Mouse (Mus musculus): ENCODE data around the gene Anln. TPM values are rescaled to one million over a fixed set of nuclear protein-coding genes. Genes with fewer than 3 reads are reported as not detected.
"Not testable (repeated sequence)": the region's sequence is repeated elsewhere in the genome, so short reads cannot be mapped to it uniquely, and the experiment has no call there.

The Anln gene
- polyA plus RNA-seq, 1 experiment from 2014 or later: 4.5 TPM

DNA sequence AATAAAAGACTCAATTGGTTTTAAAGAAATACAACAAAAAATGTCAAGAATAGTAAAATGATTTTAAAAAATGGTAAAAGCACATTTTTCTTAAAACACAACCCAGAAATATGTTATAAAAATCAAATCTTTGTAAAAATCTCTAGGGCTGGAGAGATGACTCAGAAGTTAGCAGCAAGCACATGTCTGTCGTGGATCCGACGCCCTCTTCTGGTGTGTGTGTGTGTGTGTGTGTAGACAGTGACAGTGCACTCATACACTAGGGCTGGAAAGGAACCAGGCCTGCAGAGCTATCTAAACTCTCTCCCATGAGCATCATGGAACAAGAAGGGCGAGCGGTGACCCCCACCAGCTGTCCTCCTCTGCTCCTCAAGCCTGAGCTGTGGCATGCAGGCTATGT lies 35.5 kb downstream of the Anln start:
- WGBS: 95% methylated on average over 5 of the region's 5 CpGs
- ATAC-seq (replicated peaks): no peak
- Histone ChIP-seq H3K27me3 (replicated peaks) (no peaks in the 10 kb centered on the region), H3K9ac (no peak overlapping the region), H3K9me3 (no peaks in the 10 kb centered on the region), H3K36me3 (replicated peaks) (no peaks in the 10 kb centered on the region), H3K4me2 (no peak overlapping the region), H3K27ac (no peak overlapping the region), H3K4me3 (no peak overlapping the region), H3K4me1 (no peaks in the 10 kb centered on the region)

DNA sequence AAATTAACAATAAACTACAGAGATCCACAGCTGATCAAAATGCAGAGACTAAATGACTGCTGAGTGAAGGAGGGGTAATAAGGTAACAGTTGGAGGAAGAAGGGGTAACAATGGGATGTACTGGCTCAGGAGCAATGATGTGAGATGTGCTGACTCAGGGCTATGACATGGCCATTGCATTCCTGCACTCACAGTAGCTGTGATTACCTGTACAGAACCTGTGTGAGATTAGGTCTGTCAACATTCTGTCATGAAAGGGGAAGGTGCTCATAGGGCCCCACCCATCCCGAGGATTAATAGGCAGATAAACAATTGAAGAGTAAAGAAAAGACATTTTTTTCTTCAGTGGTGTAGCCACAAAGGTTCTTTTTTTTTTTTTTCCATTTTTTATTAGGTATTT lies 48.7 kb downstream of the Anln start:
- no peak overlapping the region for H3K27ac ChIP-seq
- no peaks in the 10 kb centered on the region for H3K36me3 ChIP-seq (replicated peaks)
- no peak overlapping the region for H3K9ac ChIP-seq
- WGBS: 96% methylated on average over 1 of the region's 1 CpGs
- H3K4me1 ChIP-seq: no peaks in the 10 kb centered on the region
- ATAC-seq (replicated peaks): no peak
- H3K27me3 ChIP-seq (replicated peaks): no peaks in the 10 kb centered on the region
- H3K4me2 ChIP-seq: no peak overlapping the region
- H3K4me3 ChIP-seq: no peak overlapping the region
- H3K9me3 ChIP-seq: no peaks in the 10 kb centered on the region

DNA sequence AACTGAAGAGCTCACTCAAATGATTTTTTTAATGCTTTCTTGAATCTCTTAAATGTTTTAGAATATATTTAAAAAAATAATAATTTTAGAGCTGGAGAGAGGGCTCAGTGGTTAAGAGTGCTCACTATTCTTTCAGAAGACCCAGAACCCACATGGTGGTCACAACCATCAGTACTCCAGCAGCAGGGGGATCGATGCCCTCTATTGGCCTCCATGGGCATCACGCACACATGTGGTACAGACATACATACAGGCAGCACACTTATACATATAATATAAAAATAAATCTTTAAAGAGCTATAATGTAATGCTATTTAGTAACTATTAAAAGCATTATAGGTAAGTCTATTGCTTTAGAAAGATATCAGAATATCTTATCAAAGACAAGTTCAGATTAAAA lies 51.8 kb downstream of the Anln start:
- H3K4me2 ChIP-seq: no peak overlapping the region
- ATAC-seq (replicated peaks): no peak
- H3K27ac ChIP-seq: no peak overlapping the region
- H3K27me3 ChIP-seq (replicated peaks): no peaks in the 10 kb centered on the region
- H3K4me3 ChIP-seq: no peak overlapping the region
- WGBS: 98% methylated on average over 2 of the region's 2 CpGs
- no peak overlapping the region for H3K9ac ChIP-seq
- H3K4me1 ChIP-seq: no peaks in the 10 kb centered on the region
- H3K9me3 ChIP-seq: no peaks in the 10 kb centered on the region
- no peaks in the 10 kb centered on the region for H3K36me3 ChIP-seq (replicated peaks)

DNA sequence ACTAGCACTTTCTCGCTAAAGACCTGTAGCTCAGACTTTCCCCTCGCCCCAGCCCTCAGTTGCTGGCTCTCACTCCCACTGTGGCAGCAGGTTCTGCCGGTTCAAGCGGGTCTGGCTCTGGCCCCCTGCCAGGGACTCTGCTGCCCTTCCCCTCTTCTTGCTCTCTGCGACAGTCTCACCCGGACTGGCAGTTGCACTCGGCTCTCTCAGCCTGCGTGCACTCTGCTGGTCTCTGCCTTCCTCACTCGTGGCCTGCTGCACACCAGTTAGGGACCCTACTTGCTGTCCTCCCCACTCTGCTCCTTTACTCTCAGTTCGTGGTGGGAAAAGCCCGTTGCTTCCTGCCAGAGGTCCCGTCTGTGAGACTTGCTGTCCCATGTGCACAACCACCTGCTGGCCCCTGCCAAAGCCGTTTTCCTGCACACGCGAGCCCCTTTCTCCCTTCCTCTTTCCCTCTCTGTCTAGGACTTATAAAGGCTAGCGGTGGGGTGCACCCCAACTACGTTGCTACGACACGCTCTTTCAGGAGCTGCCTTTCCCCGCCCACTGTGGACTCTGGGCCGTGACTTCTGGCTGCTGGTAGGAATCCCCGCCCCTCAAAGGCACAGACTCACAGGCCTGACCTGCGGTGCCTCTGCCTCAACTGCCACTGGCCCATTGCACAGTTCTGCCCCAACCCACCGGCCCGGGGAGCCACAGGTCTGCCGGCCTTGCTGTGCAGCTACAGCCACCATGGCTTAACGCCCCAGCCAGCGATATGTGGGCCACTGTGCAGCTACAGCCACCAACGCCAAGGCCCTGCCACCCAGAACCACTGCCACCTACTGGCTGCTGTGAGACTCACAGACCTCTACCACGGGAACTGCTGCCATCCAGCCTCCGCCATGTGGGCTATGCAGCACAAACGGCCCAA lies 61.3 kb downstream of the Anln start:
- Histone ChIP-seq H3K4me1 (peaks cover 11% of the 10 kb centered on the region), H3K36me3 (replicated peaks) (no peaks in the 10 kb centered on the region), H3K9ac (peak overlapping the region; percentile 57), H3K4me3 (peak overlapping the region; percentile 48), H3K4me2 (peak overlapping the region; percentile 82), H3K27ac (no peak overlapping the region), H3K27me3 (replicated peaks) (no peaks in the 10 kb centered on the region), H3K9me3 (no peaks in the 10 kb centered on the region)
- under 1% methylated on average over 32 of the region's 32 CpGs for WGBS
- ATAC-seq (replicated peaks): peak; percentile 97

DNA sequence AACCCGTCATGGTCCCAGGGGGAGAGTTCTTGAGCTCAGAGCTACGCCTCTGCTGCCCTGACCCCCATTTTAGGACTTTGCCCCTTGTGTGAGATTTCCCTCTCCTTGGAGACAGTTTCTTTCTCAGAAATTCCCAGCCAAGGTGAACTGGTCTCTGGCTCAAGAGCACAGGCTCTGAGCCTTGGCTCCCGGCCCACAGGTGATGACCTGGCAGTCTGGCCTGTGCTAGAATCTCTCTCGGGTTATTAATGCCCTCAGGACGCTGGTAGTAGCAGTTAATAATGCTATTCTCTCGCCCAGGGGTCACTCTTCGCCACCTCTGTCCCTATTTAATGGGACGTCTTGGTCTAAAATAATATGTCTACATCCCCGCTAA lies 61.9 kb downstream of the Anln start:
- no peaks in the 10 kb centered on the region for H3K36me3 ChIP-seq (replicated peaks)
- 0 out of 2 replicates have a peak, but pooled peaks have one; percentile 4 for ATAC-seq (replicated peaks)
- no peaks in the 10 kb centered on the region for H3K9me3 ChIP-seq
- peak overlapping the region; percentile 82 for H3K4me2 ChIP-seq
- WGBS: 13% methylated on average over 9 of the region's 9 CpGs
- peak overlapping the region; percentile 57; the same call in 1 of the 2 replicates for H3K9ac ChIP-seq
- no peaks in the 10 kb centered on the region for H3K27me3 ChIP-seq (replicated peaks)
- H3K4me3 ChIP-seq: peak overlapping the region; percentile 48
- peaks cover 11% of the 10 kb centered on the region for H3K4me1 ChIP-seq
- H3K27ac ChIP-seq: no peak overlapping the region

DNA sequence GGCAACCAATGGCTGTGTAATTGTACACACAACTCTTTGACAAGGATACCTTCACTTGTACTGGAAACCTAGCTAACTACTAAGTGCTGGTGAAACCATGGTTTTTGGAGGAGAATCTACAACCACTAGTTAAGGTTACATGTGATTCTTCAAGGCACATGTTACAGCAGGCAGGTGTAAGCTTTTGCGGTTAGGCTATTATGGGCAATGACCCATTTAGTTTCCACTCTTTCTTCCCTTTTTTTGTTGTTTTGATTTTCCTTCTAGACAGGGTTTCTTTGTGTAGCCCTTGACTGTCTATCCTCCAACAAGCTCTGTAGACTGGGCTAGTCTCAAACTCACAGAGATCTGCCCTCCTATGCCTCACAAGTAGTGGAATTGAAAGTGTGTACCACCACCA lies 64.4 kb downstream of the Anln start:
- WGBS: 97% methylated on average over 1 of the region's 1 CpGs

DNA sequence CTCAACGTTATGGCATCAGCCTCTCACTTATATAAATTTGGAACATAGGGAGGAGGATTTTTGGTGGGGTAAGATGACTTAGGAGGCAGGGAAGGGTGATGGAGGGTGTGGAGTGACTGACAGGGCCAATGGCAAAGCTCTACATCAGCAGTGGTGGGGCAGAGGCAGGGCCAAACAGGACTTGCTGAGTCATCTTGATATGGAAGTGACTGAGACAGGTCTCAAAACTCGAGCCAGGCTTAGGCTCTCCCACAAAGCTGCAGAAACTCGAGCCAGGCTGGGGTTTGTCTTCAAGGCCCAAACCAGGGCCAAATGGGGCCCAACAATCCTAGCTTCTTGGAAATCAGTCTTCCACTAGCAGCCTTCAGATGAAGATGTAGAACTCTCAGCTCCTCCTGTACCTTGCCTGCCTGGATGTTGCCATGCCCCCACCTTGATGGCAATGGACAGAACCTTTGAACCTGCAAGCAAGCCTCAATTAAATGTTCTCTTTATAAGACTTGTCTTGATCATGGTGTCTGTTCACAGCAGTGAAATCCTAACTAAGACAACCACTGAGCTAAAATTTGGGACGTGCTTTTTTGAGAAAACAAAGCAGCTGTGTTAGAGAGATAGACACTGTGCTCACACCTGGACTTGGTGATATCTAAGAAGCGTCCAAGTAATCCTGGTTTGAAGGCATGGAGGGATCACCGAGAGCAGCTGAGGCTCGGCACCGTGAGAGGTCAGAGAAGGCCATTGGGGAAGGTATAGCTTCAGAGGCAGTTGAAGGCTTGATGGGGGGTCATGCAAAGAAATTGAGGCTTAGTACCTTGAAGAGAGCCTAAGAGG lies 66.4 kb downstream of the Anln start:
- no peak overlapping the region for H3K9ac ChIP-seq
- peaks cover 7% of the 10 kb centered on the region for H3K4me1 ChIP-seq
- no peaks in the 10 kb centered on the region for H3K27me3 ChIP-seq (replicated peaks)
- WGBS: 81% methylated on average over 8 of the region's 8 CpGs
- no peak for ATAC-seq (replicated peaks)
- no peak overlapping the region for H3K4me3 ChIP-seq
- H3K4me2 ChIP-seq: no peak overlapping the region
- no peaks in the 10 kb centered on the region for H3K9me3 ChIP-seq
- no peaks in the 10 kb centered on the region for H3K36me3 ChIP-seq (replicated peaks)
- no peak overlapping the region for H3K27ac ChIP-seq

More for the DNA sequence above, 64.4 kb downstream of the Anln start:
- Histone ChIP-seq H3K4me3 (no peak overlapping the region), H3K9ac (no peak overlapping the region), H3K4me2 (no peak overlapping the region), H3K4me1 (peaks cover 11% of the 10 kb centered on the region), H3K27ac (no peak overlapping the region), H3K9me3 (no peaks in the 10 kb centered on the region), H3K36me3 (replicated peaks) (no peaks in the 10 kb centered on the region), H3K27me3 (replicated peaks) (no peaks in the 10 kb centered on the region)
- ATAC-seq (replicated peaks): no peak

DNA sequence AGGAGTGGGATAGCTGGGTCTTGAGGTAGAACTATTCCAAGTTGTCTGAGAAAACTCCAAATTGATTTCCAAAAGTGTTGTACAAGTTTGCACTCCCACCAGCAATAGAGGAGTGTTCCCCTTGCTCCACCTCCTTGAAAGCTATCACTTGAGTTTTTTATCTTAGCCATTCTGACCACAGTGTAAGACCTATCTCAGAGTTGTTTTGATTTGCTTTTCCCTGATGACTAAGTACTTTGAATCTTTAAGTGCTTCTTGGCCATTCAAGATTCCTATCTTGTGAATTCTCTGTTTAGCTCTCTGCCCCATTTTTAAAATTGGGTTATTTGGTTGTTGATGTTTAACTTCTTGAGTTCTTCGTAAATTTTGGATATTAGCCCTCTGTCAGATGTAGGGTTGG lies 69.9 kb downstream of the Anln start:
- no peak overlapping the region for H3K27ac ChIP-seq
- no peaks in the 10 kb centered on the region for H3K27me3 ChIP-seq (replicated peaks)
- no peak overlapping the region for H3K4me3 ChIP-seq
- H3K36me3 ChIP-seq (replicated peaks): no peaks in the 10 kb centered on the region
- no peak overlapping the region for H3K9ac ChIP-seq
- no peaks in the 10 kb centered on the region for H3K9me3 ChIP-seq
- no peak overlapping the region for H3K4me2 ChIP-seq
- no peak for ATAC-seq (replicated peaks)
- 98% methylated on average over 1 of the region's 1 CpGs for WGBS
- no peaks in the 10 kb centered on the region for H3K4me1 ChIP-seq

DNA sequence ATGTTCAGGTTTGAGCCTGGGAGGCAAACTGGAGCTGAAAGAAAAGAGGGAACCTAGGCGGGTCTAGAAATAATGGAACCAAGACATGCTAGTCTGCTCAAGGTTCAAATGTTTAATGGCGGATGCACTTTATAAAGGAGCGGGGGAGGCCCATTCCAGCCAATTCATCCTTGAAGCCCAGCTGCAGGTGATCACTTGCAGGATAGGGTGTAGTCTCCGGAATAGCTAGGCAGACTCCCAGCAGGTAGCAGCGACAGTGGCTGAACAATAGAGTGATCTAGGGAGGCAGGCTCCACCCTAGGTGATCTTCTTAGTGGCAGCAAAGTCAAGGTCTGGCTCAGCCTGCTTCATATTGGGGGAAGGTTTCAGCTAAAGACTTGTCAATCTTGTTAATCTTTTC lies 72.9 kb downstream of the Anln start:
- H3K4me2 ChIP-seq; H3K9ac ChIP-seq; H3K27me3 ChIP-seq (replicated peaks); ATAC-seq (replicated peaks); H3K36me3 ChIP-seq (replicated peaks); H3K4me3 ChIP-seq; H3K4me1 ChIP-seq; H3K9me3 ChIP-seq; H3K27ac ChIP-seq: not testable (repeated sequence)
- WGBS: 66% methylated on average over 5 of the region's 5 CpGs

DNA sequence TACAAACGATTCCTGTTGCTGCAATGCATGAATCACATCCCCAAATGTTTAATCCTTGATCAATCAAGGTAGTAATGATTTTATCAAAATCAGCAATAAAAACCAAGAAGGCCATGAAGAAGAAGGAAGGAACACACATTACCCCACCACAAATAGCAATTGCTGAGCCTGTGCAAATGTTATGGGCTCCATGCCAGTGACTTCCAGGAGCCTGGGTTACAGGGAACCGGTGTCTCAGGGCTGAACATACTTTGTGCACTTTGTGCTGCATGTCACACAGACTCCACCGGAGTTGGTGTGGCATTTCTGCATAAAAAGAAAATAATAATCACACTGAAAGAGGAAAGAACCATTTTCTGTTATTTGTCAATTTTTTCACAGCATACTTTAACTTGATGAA lies 74.9 kb downstream of the Anln start:
- Histone ChIP-seq H3K27me3 (replicated peaks) (no peaks in the 10 kb centered on the region), H3K36me3 (replicated peaks) (no peaks in the 10 kb centered on the region), H3K4me2 (no peak overlapping the region), H3K9ac (no peak overlapping the region), H3K27ac (no peak overlapping the region), H3K4me3 (no peak overlapping the region), H3K9me3 (no peaks in the 10 kb centered on the region), H3K4me1 (no peaks in the 10 kb centered on the region)
- no peak for ATAC-seq (replicated peaks)
- WGBS: 88% methylated on average over 3 of the region's 3 CpGs

DNA sequence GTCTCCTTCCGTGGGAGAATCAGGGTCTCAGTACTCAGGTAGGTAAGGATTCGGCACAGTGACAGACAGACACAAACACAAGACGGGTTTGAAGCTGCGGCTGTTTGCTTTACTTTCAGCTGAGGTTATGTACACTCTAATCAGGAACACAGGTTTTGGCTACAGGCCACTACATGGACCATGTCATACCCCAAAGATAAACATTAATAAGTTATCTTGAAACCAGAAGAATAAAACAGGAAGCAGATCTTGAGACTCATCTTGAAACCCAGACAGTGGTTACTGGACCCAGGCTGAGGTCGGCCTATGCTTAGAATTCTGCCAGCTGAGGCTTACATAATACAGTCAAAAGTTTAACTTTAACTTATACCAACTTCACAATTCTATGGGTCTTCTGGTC lies 75.8 kb downstream of the Anln start:
- H3K4me1 ChIP-seq: no peaks in the 10 kb centered on the region
- no peak overlapping the region for H3K27ac ChIP-seq
- no peaks in the 10 kb centered on the region for H3K36me3 ChIP-seq (replicated peaks)
- H3K4me3 ChIP-seq: no peak overlapping the region
- 85% methylated on average over 5 of the region's 5 CpGs for WGBS
- H3K27me3 ChIP-seq (replicated peaks): no peaks in the 10 kb centered on the region
- no peak overlapping the region for H3K9ac ChIP-seq
- no peak overlapping the region for H3K4me2 ChIP-seq
- ATAC-seq (replicated peaks): no peak
- H3K9me3 ChIP-seq: no peaks in the 10 kb centered on the region

DNA sequence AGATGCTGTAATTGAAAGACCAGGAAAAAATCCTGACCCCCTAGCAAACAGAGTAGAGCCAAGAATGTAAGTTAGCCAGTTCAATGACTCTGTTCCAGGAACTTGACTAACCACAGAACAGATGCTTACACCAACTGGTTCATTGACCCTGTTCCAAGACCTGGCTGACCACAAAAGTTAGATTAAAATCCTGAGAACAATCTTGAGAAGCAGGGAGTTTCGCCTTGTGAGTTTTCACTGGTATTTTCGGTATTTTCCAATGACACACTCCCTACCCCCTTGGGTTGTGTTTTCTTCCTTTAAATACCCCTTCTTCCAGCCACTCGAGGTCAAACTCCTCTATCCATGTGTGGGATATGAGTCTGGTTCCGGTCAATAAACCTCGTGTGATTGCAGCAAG lies 79.3 kb downstream of the Anln start:
- WGBS: 91% methylated on average over 5 of the region's 5 CpGs
- H3K27ac ChIP-seq: no peak overlapping the region
- no peak for ATAC-seq (replicated peaks)
- H3K4me1 ChIP-seq: peaks cover 10% of the 10 kb centered on the region
- no peaks in the 10 kb centered on the region for H3K9me3 ChIP-seq
- H3K9ac ChIP-seq: no peak overlapping the region
- H3K4me2 ChIP-seq: no peak overlapping the region
- H3K27me3 ChIP-seq (replicated peaks): no peaks in the 10 kb centered on the region
- H3K4me3 ChIP-seq: no peak overlapping the region
- H3K36me3 ChIP-seq (replicated peaks): peaks cover 7% of the 10 kb centered on the region

Measured in midbrain, embryonic 15.5 days (tissue).